Mouse (Mus musculus) intestine, embryonic 15.5 days (tissue): ENCODE measurements around the gene Nptn. TPM values are rescaled to one million over a fixed set of nuclear protein-coding genes. Genes with fewer than 3 reads are reported as not detected.

Source experiments
- ATAC-seq: fragments of 200-750 bp; cut with Nextera tagmentation; 2 replicates; pipeline ENCODE4 v1.8.0; 2017; ENCODE audit warnings: moderate TSS enrichment, moderate library complexity
- H3K27ac ChIP-seq: fragments of 300-500 bp; sonication (generic); 2 replicates; pipeline ENCODE4 v1.5.1; 2015; ENCODE audit warnings: mild to moderate bottlenecking, inconsistent platforms
- H3K27me3 ChIP-seq: fragments of 300-500 bp; sonication (generic); replicated peaks from 2 replicates; pipeline ENCODE4 v1.6.1; 2015; ENCODE audit warnings: inconsistent platforms
- H3K36me3 ChIP-seq: fragments of 300-500 bp; sonication (generic); 2 replicates; pipeline ENCODE4 v1.6.1; 2015; ENCODE audit warnings: inconsistent platforms
- H3K4me1 ChIP-seq: fragments of 300-500 bp; sonication (generic); replicated peaks from 2 replicates; pipeline ENCODE4 v1.6.1; 2015; ENCODE audit warnings: inconsistent platforms
- H3K4me2 ChIP-seq: fragments of 300-500 bp; sonication (generic); replicated peaks from 2 replicates; pipeline ENCODE4 v1.6.1; 2015; ENCODE audit warnings: mild to moderate bottlenecking, inconsistent platforms
- H3K4me3 ChIP-seq: fragments of 300-500 bp; sonication (generic); replicated peaks from 2 replicates; pipeline ENCODE4 v1.5.1; 2015; ENCODE audit warnings: inconsistent platforms
- H3K9ac ChIP-seq: fragments of 300-500 bp; sonication (generic); 2 replicates; pipeline ENCODE4 v1.6.1; 2015; ENCODE audit warnings: inconsistent platforms
- H3K9me3 ChIP-seq: fragments of 300-500 bp; sonication (generic); 2 replicates; pipeline ENCODE4 v1.6.1; 2016; ENCODE audit warnings: inconsistent platforms
- WGBS: fragments of 180-500 bp; shearing (Covaris S2); methylation state at CpG from one replicate; pipeline ENCODE4 v1.1.7; 2015; 5-methylcytosine and 5-hydroxymethylcytosine counted together
- polyA plus RNA-seq: library from polyadenylated mRNA; unstranded; fragments of >200 nt; fragmentation: Nextera tagmentation; extraction: Ambion mirVana; gene quantifications from 2 replicates; pipeline ENCODE4 v1.2.1, GENCODE M21; 2015

The Nptn gene
- polyA plus RNA-seq = 119 TPM in 2 replicates

GRCm38 (mm10) chr9:58581958-58582540, at the start of gene Nptn:
Nptn (plus strand) TSS chr9:58582240.
- Histone ChIP-seq H3K9me3 (no peaks in the 10 kb centered on the region), H3K27me3 (no peaks in the 10 kb centered on the region), H3K27ac (peak within 1 kb of the TSS; percentile 97), H3K9ac (peak within 1 kb of the TSS; percentile 89), H3K36me3 (no peaks in the 10 kb centered on the region), H3K4me2 (peak within 1 kb of the TSS; percentile 77), H3K4me1 (0 out of 2 replicates have a peak, but pooled peaks cover 2% of the 10 kb centered on the region), H3K4me3 (peak within 1 kb of the TSS; percentile 80)
- under 1% methylated on average over 36 of the region's 56 CpGs for WGBS
- peak; percentile 99 for ATAC-seq

DNA sequence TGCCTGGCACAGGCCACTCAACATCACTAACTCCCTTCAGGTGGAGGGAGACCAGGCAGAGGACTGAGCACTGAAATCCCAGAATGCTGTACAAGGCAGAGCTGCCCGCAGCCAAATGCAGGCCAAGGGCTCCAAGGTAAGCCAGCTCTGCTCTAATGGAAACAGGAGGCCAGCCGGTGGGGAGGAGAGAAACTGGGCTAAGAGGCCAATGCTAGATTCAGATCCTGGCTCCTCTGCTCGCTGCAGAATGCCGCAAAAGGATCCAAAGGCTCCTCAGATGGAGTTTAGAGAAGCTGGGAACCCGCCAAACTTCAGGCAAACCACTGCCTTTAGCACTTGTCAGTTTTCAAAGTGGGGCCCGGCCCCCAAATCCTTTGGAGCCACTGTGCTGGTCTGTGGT, 48.7 kb upstream of the Nptn start:
- H3K9me3 ChIP-seq = no peaks in the 10 kb centered on the region
- ATAC-seq = no peak
- H3K4me2 ChIP-seq = no peak overlapping the region
- 88% methylated on average over 6 of the region's 6 CpGs for WGBS
- no peak overlapping the region for H3K4me3 ChIP-seq
- no peaks in the 10 kb centered on the region for H3K4me1 ChIP-seq
- H3K9ac ChIP-seq = no peak overlapping the region
- no peaks in the 10 kb centered on the region for H3K27me3 ChIP-seq
- H3K36me3 ChIP-seq = no peaks in the 10 kb centered on the region
- H3K27ac ChIP-seq = no peak overlapping the region

DNA sequence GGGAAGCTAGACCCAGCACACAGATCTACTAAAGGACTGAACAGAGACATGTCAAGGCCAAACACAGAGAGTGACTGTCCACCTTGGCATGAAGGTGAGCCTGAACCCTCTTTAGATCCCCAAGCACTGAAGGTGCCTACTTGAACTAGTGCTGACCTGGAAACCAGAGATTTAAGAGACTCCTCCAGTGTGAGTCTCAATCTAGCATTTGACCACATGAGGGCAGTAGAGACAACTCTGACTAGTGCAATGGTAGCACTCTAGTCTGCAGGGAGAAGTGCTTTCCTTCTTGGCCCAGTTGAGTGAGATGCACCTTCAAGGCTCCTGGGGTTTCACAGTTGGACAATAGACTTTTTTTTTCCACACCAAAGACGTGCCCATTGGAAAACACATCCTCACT, 47.3 kb upstream of the Nptn start:
- Histone ChIP-seq H3K9ac (no peak overlapping the region), H3K9me3 (no peaks in the 10 kb centered on the region), H3K4me2 (no peak overlapping the region), H3K27me3 (no peaks in the 10 kb centered on the region), H3K4me1 (no peaks in the 10 kb centered on the region), H3K36me3 (peaks cover 3% of the 10 kb centered on the region; the same call in 1 of the 2 replicates), H3K4me3 (no peak overlapping the region), H3K27ac (no peak overlapping the region)
- peak; percentile 56; the same call in 1 of the 2 replicates for ATAC-seq
- 40% methylated on average over 1 of the region's 1 CpGs for WGBS

- no peak overlapping the region for H3K4me2 ChIP-seq
- H3K9ac ChIP-seq = no peak overlapping the region
- H3K27me3 ChIP-seq = no peaks in the 10 kb centered on the region
- H3K36me3 ChIP-seq = peaks cover 3% of the 10 kb centered on the region; the same call in 1 of the 2 replicates
- H3K9me3 ChIP-seq = no peaks in the 10 kb centered on the region
- H3K4me3 ChIP-seq = no peak overlapping the region
- 80% methylated on average over 20 of the region's 20 CpGs for WGBS
- H3K4me1 ChIP-seq = no peaks in the 10 kb centered on the region
- ATAC-seq = peak; percentile 60
- H3K27ac ChIP-seq = no peak overlapping the region
These were observed 46.4 kb upstream of the Nptn start for GRCm38 (mm10) chr9:58535447-58536134.

DNA sequence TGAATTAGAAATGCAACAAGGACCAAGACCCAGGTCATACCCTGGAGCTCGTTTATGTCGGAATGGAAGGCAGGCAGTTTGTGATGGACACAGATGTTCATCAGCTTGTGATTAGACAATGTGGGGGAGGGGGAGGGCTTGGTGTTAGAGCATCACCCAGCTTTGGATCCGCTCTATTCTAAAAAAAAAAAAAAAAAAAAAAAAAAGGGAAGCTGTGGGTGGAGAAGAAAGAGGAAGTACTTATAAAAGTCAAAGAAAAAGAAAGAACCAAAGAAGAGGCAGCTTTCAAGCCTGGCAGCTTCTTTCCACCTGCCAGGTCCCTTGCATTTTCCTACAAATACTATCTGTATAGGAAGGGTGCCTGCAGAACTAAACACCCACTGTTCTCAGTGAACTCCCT, 44.3 kb upstream of the Nptn start:
- Histone ChIP-seq H3K36me3 (peaks cover 3% of the 10 kb centered on the region; the same call in 1 of the 2 replicates), H3K4me2 (no peak overlapping the region), H3K4me1 (peaks cover 11% of the 10 kb centered on the region), H3K27me3 (no peaks in the 10 kb centered on the region), H3K9me3 (no peaks in the 10 kb centered on the region), H3K4me3 (no peak overlapping the region), H3K27ac (no peak overlapping the region), H3K9ac (no peak overlapping the region)
- 84% methylated on average over 3 of the region's 3 CpGs for WGBS
- ATAC-seq = no peak

- no peak overlapping the region for H3K4me2 ChIP-seq
- ATAC-seq = peak; percentile 35; the same call in 1 of the 2 replicates
- WGBS = 48% methylated on average over 5 of the region's 5 CpGs
- peaks cover 11% of the 10 kb centered on the region for H3K4me1 ChIP-seq
- no peaks in the 10 kb centered on the region for H3K27me3 ChIP-seq
- no peak overlapping the region for H3K4me3 ChIP-seq
- no peak overlapping the region for H3K9ac ChIP-seq
- H3K27ac ChIP-seq = no peak overlapping the region
- no peaks in the 10 kb centered on the region for H3K9me3 ChIP-seq
- H3K36me3 ChIP-seq = peaks cover 3% of the 10 kb centered on the region; the same call in 1 of the 2 replicates
These were observed 42.2 kb upstream of the Nptn start for GRCm38 (mm10) chr9:58539886-58540285.

DNA sequence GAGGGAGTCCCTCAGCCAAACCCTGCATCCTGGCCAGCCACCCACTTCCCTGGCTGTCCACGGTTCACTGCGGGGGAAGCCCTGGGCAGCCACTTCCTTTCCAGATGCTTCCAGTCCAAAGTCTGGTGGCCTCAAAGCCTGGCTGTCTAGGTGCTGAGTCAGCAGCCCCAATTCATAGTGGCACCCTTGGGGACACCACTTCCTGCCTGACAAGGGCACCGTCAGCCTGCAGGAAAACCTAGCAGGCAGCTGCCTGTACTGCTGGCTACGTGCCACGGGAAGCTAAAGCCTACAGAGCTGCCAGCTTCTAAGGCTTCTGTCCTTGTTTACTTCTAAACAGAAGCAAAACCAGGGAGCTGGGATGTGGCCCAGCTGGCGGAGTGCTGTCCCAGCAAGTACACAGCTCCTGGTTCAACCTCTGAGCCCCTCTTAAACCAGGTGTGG, 40.1 kb upstream of the Nptn start:
- Histone ChIP-seq H3K4me1 (peaks cover 11% of the 10 kb centered on the region), H3K9ac (no peak overlapping the region), H3K27me3 (no peaks in the 10 kb centered on the region), H3K4me2 (no peak overlapping the region), H3K4me3 (no peak overlapping the region), H3K9me3 (no peaks in the 10 kb centered on the region), H3K36me3 (peaks cover 3% of the 10 kb centered on the region; the same call in 1 of the 2 replicates), H3K27ac (peak overlapping the region; percentile 40)
- ATAC-seq = peak; percentile 72
- 42% methylated on average over 6 of the region's 6 CpGs for WGBS

DNA sequence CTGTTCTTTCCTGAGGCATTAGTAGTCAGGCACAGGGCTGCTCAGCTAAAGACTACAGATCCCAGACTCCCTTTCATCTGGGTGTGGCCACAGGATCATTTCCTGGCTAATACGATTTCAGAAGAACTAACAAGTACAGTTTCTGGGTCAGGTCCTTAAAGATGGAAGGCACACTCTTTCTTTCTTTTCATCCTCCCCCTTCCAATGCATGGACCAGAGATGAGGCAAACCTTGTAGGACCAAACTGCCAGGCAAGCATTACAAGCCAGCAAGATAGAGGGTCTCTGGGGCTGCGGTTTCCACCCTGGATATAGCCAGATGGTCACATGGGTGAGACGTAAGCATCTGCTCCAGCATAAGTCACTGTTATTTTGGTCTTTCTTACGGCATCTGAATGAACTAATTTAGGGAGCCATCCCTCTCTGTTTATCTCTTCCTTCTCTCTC, 37.1 kb upstream of the Nptn start:
- H3K4me1 ChIP-seq = peaks cover 11% of the 10 kb centered on the region
- no peaks in the 10 kb centered on the region for H3K9me3 ChIP-seq
- 58% methylated on average over 4 of the region's 4 CpGs for WGBS
- H3K4me3 ChIP-seq = no peak overlapping the region
- H3K9ac ChIP-seq = no peak overlapping the region
- no peaks in the 10 kb centered on the region for H3K36me3 ChIP-seq
- H3K27ac ChIP-seq = no peak overlapping the region
- ATAC-seq = no peak
- peak overlapping the region; percentile 28 for H3K4me2 ChIP-seq
- no peaks in the 10 kb centered on the region for H3K27me3 ChIP-seq

- no peak for ATAC-seq
- H3K9ac ChIP-seq = no peak overlapping the region
- WGBS = 56% methylated on average over 6 of the region's 6 CpGs
These were observed 36.6 kb upstream of the Nptn start for GRCm38 (mm10) chr9:58545428-58545827.

DNA sequence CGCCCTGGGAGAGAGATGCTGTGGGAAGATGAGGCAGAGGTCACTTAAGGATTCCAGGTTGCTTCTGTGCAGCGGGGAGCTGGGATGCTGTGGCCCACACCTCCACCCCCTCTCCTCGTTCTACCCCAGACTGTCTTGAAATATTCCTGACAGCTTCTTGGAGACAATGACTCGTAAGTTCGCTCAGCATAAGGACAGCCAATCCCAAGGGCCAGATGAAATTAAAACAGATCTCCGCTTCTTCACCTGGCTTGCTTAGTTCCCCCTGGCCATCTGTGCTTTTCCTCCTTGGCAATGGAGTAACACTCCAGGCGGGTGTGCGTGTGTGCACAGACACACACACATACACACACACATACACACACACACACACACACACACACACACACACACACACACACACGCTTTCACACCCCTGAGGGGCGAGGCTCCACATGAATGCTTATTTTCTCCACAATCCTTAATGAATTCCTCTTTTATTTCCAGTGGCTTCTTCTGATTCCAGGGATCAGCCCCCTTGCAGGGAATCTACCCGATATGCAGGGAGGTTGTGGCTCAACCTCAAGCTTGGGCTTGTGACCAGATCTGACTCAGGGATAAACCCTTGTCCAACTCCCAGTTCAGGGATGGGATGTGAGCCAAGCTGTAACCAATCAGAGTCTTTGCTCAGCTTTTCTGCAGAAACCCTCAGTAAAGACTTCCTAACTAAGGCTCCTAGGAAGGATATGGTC, 35.2 kb upstream of the Nptn start:
- peaks cover 4% of the 10 kb centered on the region for H3K4me1 ChIP-seq
- no peak for ATAC-seq
- no peak overlapping the region for H3K4me2 ChIP-seq
- 83% methylated on average over 11 of the region's 11 CpGs for WGBS
- H3K9ac ChIP-seq = no peak overlapping the region
- no peaks in the 10 kb centered on the region for H3K27me3 ChIP-seq
- H3K36me3 ChIP-seq = no peaks in the 10 kb centered on the region
- no peak overlapping the region for H3K4me3 ChIP-seq
- no peaks in the 10 kb centered on the region for H3K9me3 ChIP-seq
- no peak overlapping the region for H3K27ac ChIP-seq

More at GRCm38 (mm10) chr9:58545428-58545827, 36.6 kb upstream of the Nptn start:
- Histone ChIP-seq H3K4me3 (no peak overlapping the region), H3K4me1 (peaks cover 11% of the 10 kb centered on the region), H3K27me3 (no peaks in the 10 kb centered on the region), H3K4me2 (no peak overlapping the region), H3K9me3 (no peaks in the 10 kb centered on the region), H3K27ac (no peak overlapping the region), H3K36me3 (no peaks in the 10 kb centered on the region)

GRCm38 (mm10) chr9:58548897-58549296, 33.1 kb upstream of the Nptn start:
- Histone ChIP-seq H3K36me3 (no peaks in the 10 kb centered on the region), H3K4me3 (no peak overlapping the region), H3K4me2 (no peak overlapping the region), H3K9ac (no peak overlapping the region), H3K4me1 (no peaks in the 10 kb centered on the region; the same call in 1 of the 2 replicates), H3K27ac (no peak overlapping the region), H3K9me3 (no peaks in the 10 kb centered on the region), H3K27me3 (no peaks in the 10 kb centered on the region)
- ATAC-seq = no peak
- 56% methylated on average over 4 of the region's 4 CpGs for WGBS

- Histone ChIP-seq H3K9ac (no peak overlapping the region), H3K9me3 (no peaks in the 10 kb centered on the region), H3K4me1 (no peaks in the 10 kb centered on the region; the same call in 1 of the 2 replicates), H3K36me3 (no peaks in the 10 kb centered on the region), H3K4me3 (no peak overlapping the region), H3K27me3 (no peaks in the 10 kb centered on the region), H3K4me2 (no peak overlapping the region), H3K27ac (no peak overlapping the region)
- ATAC-seq = no peak
- 69% methylated on average over 3 of the region's 3 CpGs for WGBS
These were observed 32.3 kb upstream of the Nptn start for GRCm38 (mm10) chr9:58549694-58550093.
